Mouse (Mus musculus) liver (tissue): ENCODE measurements at regions not wholly inside any gene's neighbourhood (a gene's known extent, or its start where the extent isn't known, plus 50 kb on each side); places are given as distances from the start of the nearest gene placed in this dataset.

Experiments
- DNase-seq: peaks from one replicate; pipeline ENCODE4 v3.0.0-alpha.2; 2020; ENCODE audit warnings: mixed read lengths

DNA sequence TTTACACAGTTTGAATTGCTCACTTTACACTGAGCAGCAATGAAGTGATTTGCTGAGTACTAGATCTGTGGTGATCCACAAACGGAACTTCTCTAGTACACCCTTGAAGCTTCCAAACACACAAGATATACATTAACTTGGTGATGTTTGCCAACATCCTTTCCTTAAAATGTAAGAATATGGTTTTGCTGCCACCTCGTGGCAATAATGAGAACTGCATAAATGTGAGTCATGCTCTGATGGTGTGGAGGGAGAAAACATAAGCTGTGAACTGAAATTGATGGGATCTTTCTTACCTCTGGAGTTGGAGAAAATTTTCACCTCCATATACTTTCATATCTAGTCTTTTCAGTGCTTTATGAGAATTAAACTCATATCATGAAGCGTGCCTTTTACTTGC lies 51.6 kb downstream of the Bex3 start:
- peak; percentile 48 for DNase-seq

- no peak for DNase-seq
Observed at GRCm38 (mm10) chrX:136365809-136366208, 95.8 kb downstream of the Bex3 start.
